Mouse (Mus musculus) forebrain, embryonic 14.5 days (tissue): Measurements from ENCODE around the gene Mrpl1. TPM values are rescaled to one million over a fixed set of nuclear protein-coding genes. Genes with fewer than 3 reads are reported as not detected.

Experiments
- ATAC-seq: fragments of 200-750 bp; cut with Nextera tagmentation; 2 replicates; pipeline ENCODE4 v1.8.0; 2017; ENCODE audit warnings: mild to moderate bottlenecking, moderate library complexity
- DNase-seq: peaks from one replicate; pipeline ENCODE4 v3.0.0-alpha.2; 2015; ENCODE audit warnings: low spot score
- H3K27ac ChIP-seq: fragments of 300-500 bp; sonication (generic); 2 replicates; pipeline ENCODE4 v1.5.1; 2014; ENCODE audit warnings: low read depth, mild to moderate bottlenecking, control low read depth, low read length, moderate library complexity
- H3K27me3 ChIP-seq: fragments of 300-500 bp; sonication (generic); replicated peaks from 2 replicates; pipeline ENCODE4 v1.6.1; 2014; ENCODE audit warnings: low read length, control low read depth, mixed read lengths; ENCODE audit not compliant: control insufficient read depth, insufficient read depth
- H3K36me3 ChIP-seq: fragments of 300-500 bp; sonication (generic); 2 replicates; pipeline ENCODE4 v1.6.1; 2014; ENCODE audit warnings: low read length, control low read depth; ENCODE audit not compliant: control insufficient read depth, insufficient read depth
- H3K4me1 ChIP-seq: fragments of 300-500 bp; sonication (generic); 2 replicates; pipeline ENCODE4 v1.6.1; 2014; ENCODE audit warnings: antibody characterized with exemption, low read length, control low read depth; ENCODE audit not compliant: control insufficient read depth, insufficient read depth
- H3K4me2 ChIP-seq: fragments of 300-500 bp; sonication (generic); 2 replicates; pipeline ENCODE4 v1.6.1; 2014; ENCODE audit warnings: mild to moderate bottlenecking, control low read depth, low read length
- H3K4me3 ChIP-seq: fragments of 300-500 bp; sonication (generic); 2 replicates; pipeline ENCODE4 v1.5.1; 2014; ENCODE audit warnings: low read depth, low read length, control low read depth
- H3K9ac ChIP-seq: fragments of 300-500 bp; sonication (generic); 2 replicates; pipeline ENCODE4 v1.6.1; 2014; ENCODE audit warnings: mild to moderate bottlenecking, low read length, control low read depth, moderate library complexity
- H3K9me3 ChIP-seq: fragments of 300-500 bp; sonication (generic); replicated peaks from 2 replicates; pipeline ENCODE4 v1.6.1; 2016; ENCODE audit warnings: low read length, control low read depth, mixed read lengths; ENCODE audit not compliant: control insufficient read depth
- WGBS: fragments of 180-500 bp; shearing (Covaris S2); extraction: QIAGEN DNeasy Blood & Tissue Kit; methylation state at CpG from one replicate; pipeline ENCODE4 v1.1.7; 2014; 5-methylcytosine and 5-hydroxymethylcytosine counted together
- polyA plus RNA-seq: library from polyadenylated mRNA; unstranded; fragments of >200 nt; fragmentation: Nextera tagmentation; extraction: Ambion mirVana; gene quantifications from 2 replicates; pipeline ENCODE4 v1.2.1, GENCODE M21; 2014

Mrpl1 gene
- polyA plus RNA-seq, 1 experiment from 2014 or later = 16.8 TPM

DNA sequence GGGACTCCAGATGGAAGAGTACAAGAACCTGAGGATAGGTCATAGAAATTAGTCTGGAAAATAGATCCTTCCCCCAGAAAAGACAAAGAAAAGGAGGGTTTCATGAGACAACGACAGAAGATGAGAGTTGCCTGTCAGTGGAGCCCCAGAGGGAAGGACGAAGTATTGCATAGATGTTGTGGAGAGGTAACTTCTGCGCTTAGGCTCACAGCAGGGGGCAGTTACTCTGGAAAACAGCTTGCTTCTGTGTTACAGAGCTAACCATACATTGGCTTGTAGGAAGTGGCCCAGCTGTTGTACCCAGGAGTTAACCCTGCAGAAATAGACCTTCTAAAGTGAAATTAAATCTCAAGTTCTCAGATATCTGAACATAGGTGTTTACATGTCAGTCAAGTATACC is 45.9 kb downstream of the Mrpl1 start:
- no peak for DNase-seq
- no peaks in the 10 kb centered on the region for H3K9me3 ChIP-seq
- no peaks in the 10 kb centered on the region for H3K27me3 ChIP-seq
- ATAC-seq = no peak
- 86% methylated on average over 3 of the region's 3 CpGs for WGBS
- no peak overlapping the region for H3K27ac ChIP-seq
- no peak overlapping the region for H3K9ac ChIP-seq
- H3K4me2 ChIP-seq = no peak overlapping the region
- no peak overlapping the region for H3K4me3 ChIP-seq
- 0 out of 2 replicates have a peak, but pooled peaks cover 4% of the 10 kb centered on the region for H3K36me3 ChIP-seq
- H3K4me1 ChIP-seq = no peaks in the 10 kb centered on the region

DNA sequence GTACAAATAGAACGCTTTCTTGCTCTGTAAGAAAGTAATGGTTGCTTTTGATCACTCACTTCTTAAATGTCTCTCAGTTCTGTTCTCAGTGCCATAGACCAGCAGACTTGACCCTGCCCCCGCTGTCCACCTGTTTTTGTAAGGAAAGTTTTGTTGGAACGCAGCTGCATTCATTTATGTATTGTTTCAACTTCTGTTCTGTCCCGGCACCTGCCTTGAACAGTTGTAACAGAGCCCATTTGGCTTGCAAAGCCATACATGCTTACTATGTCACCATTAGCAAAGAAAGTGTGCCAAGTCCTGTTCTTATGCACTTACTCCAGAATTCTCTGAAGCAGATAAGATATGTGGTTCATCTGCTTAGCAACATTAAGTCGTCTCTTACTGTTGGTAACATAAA is 48.9 kb downstream of the Mrpl1 start:
- no peaks in the 10 kb centered on the region for H3K9me3 ChIP-seq
- no peak overlapping the region for H3K27ac ChIP-seq
- WGBS = 86% methylated on average over 5 of the region's 5 CpGs
- H3K4me2 ChIP-seq = no peak overlapping the region
- ATAC-seq = no peak
- no peak overlapping the region for H3K4me3 ChIP-seq
- no peaks in the 10 kb centered on the region for H3K4me1 ChIP-seq
- H3K27me3 ChIP-seq = no peaks in the 10 kb centered on the region
- H3K9ac ChIP-seq = no peak overlapping the region
- H3K36me3 ChIP-seq = 0 out of 2 replicates have a peak, but pooled peaks cover 1% of the 10 kb centered on the region
- DNase-seq = no peak

DNA sequence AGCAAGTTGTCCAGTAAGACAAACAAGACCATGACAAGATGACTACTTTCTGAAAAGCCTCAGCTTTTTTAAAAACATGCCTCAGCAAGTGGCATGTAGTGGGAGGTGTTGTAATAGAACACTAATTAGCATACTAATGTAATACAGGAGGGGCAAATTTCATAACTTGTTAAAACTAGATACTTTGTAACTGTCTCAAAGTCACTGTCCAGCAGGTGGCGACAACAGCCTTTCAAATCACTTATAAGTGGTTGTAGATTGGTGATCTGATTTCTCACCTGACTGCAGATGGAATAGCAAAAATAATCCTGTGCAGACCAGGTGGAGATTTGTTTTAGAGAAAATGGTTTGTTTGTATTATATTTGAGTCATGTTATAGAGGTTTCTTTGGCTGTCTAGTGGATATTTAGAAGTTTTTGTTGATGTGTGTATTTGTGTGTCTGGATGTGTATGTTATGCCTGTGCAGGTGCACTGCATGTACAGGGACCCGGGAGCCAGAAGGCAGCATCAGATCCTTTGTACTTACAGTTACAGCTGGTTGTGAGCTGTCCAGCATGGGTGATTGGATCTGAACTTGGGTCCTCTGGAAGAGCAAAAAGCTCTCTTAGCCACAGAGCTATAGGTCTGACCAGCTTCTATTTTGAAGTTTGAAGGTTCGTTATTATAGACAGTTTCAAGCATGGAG is 57.9 kb downstream of the Mrpl1 start:
- H3K9ac ChIP-seq = no peak overlapping the region
- no peak overlapping the region for H3K4me2 ChIP-seq
- no peak overlapping the region for H3K27ac ChIP-seq
- H3K27me3 ChIP-seq = no peaks in the 10 kb centered on the region
- ATAC-seq (peak; percentile 60), DNase-seq (peak; percentile 87)
- no peaks in the 10 kb centered on the region for H3K9me3 ChIP-seq
- WGBS = 64% methylated on average over 3 of the region's 3 CpGs
- H3K36me3 ChIP-seq = peaks cover 5% of the 10 kb centered on the region; the same call in 1 of the 2 replicates
- no peaks in the 10 kb centered on the region for H3K4me1 ChIP-seq
- no peak overlapping the region for H3K4me3 ChIP-seq

DNA sequence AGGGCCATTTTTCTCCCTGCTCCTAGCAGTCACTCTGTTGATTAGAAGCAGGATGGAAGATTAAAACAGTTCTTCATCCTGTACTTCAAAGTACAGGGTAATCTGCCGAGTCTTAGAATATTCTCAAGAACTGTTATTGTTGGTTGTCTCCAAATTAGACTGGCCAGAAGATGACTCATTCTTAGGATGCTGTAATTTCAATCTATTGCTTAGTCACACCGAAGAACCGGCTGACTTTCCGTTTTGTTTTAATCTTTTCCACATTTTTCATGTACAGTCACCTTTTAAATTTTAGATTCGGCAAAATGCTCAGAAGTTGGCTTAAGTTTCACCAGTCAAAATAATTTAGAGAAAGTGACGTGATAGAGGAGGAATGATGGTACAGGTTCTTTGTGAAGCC is 61.8 kb downstream of the Mrpl1 start:
- Histone ChIP-seq H3K4me1 (no peaks in the 10 kb centered on the region), H3K9ac (no peak overlapping the region), H3K27me3 (no peaks in the 10 kb centered on the region), H3K9me3 (no peaks in the 10 kb centered on the region), H3K4me2 (no peak overlapping the region), H3K36me3 (no peaks in the 10 kb centered on the region; the same call in 1 of the 2 replicates), H3K4me3 (no peak overlapping the region), H3K27ac (no peak overlapping the region)
- no peak for ATAC-seq
- 95% methylated on average over 6 of the region's 6 CpGs for WGBS
- DNase-seq = no peak

DNA sequence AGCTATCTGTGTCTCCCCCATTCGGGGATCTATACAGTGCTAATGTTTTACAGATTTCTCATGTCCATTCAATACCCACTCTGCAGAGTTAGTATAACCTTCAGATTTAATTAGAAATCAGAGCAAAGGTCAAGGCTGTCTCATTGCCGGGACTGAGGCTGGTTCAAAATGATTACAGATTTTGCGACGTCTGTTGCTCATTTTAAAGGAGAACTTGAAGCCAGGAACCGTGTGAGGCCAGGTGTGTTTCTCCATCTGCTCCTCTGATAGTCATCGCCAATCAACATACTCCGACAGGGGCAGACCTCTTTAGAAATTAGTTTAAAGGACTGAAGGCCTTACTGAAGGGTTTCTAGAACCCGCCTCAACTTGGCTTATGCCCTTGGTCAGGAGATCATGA is 96.5 kb downstream of the Mrpl1 start:
- no peaks in the 10 kb centered on the region for H3K36me3 ChIP-seq
- no peak overlapping the region for H3K4me3 ChIP-seq
- no peak overlapping the region for H3K9ac ChIP-seq
- no peaks in the 10 kb centered on the region for H3K27me3 ChIP-seq
- no peak overlapping the region for H3K27ac ChIP-seq
- H3K4me1 ChIP-seq = peaks cover 3% of the 10 kb centered on the region; the same call in 1 of the 2 replicates
- DNase-seq (no peak), ATAC-seq (no peak)
- H3K9me3 ChIP-seq = no peaks in the 10 kb centered on the region
- 79% methylated on average over 8 of the region's 8 CpGs for WGBS
- no peak overlapping the region for H3K4me2 ChIP-seq

DNA sequence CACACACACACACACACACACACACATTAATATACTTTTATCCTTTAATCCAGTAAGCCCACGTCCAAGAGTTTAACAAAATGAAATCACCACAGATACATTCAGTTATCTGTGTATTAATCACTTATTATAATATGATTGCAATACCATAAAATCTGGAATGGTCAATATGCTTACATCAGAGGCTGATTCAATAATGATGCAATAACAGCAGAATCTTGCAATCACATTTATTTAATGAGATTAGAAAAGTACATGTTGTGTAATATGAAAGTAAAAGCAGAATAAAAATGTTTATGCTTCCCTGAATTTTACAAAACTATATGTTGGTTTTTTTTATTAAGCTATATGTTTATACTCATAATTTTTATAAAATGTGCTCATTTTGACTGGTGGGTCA is 97.0 kb downstream of the Mrpl1 start:
- 85% methylated on average over 1 of the region's 1 CpGs for WGBS
- no peak for DNase-seq

DNA sequence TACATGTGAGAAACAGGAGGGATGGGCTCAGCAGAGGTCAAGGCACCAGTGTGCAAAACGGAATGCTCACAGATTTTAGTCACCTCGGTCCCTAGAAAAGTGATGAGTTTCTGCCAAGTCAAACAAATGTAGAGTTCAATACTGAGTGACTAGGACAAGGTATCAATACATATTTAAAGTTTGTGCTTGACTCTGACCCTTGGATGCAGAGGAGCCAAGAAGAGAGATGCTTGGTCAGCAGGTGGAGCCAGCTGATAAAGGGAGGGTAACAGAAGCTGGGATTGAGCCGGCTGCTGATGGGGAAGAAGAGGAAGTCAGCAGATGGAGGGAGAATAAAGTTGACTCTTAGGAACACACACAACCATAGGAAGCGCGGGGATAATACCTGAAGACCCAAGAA is 97.5 kb downstream of the Mrpl1 start:
- no peak overlapping the region for H3K4me2 ChIP-seq
- no peaks in the 10 kb centered on the region for H3K9me3 ChIP-seq
- H3K27me3 ChIP-seq = no peaks in the 10 kb centered on the region
- H3K4me1 ChIP-seq = peaks cover 3% of the 10 kb centered on the region; the same call in 1 of the 2 replicates
- no peak overlapping the region for H3K27ac ChIP-seq
- no peak for DNase-seq
- no peaks in the 10 kb centered on the region for H3K36me3 ChIP-seq
- no peak overlapping the region for H3K9ac ChIP-seq
- ATAC-seq = no peak
- H3K4me3 ChIP-seq = no peak overlapping the region
- WGBS = 74% methylated on average over 5 of the region's 5 CpGs

More for the DNA sequence above, 97.0 kb downstream of the Mrpl1 start:
- no peak overlapping the region for H3K27ac ChIP-seq
- H3K9ac ChIP-seq = no peak overlapping the region
- no peak overlapping the region for H3K4me3 ChIP-seq
- H3K4me1 ChIP-seq = peaks cover 3% of the 10 kb centered on the region; the same call in 1 of the 2 replicates
- H3K27me3 ChIP-seq = no peaks in the 10 kb centered on the region
- no peaks in the 10 kb centered on the region for H3K36me3 ChIP-seq
- ATAC-seq = no peak
- H3K9me3 ChIP-seq = no peaks in the 10 kb centered on the region
- H3K4me2 ChIP-seq = no peak overlapping the region

DNA sequence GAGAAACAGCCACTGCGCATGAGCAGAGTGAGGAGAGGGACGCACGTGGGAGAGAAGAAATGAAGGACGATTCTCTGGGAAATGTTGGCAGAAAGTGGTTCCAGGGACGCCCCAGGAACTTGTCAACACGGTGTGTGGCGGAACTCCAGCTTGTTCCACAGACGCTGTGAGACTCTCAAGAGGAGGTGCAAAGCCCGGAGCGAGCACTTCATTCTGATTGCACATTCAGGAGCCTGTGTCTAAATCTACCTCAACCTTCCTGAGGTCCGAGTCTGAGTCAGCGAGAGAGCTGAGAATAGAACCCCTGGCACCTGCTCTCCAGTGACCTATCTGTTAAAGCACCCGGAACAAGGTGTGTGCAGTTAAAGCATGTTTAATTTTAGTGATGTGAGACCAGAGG is 98.8 kb downstream of the Mrpl1 start:
- Histone ChIP-seq H3K4me2 (no peak overlapping the region), H3K27me3 (no peaks in the 10 kb centered on the region), H3K4me3 (no peak overlapping the region), H3K27ac (no peak overlapping the region), H3K4me1 (peaks cover 3% of the 10 kb centered on the region; the same call in 1 of the 2 replicates), H3K9me3 (no peaks in the 10 kb centered on the region), H3K36me3 (no peaks in the 10 kb centered on the region), H3K9ac (no peak overlapping the region)
- DNase-seq (peak; percentile 8), ATAC-seq (no peak)
- 83% methylated on average over 13 of the region's 13 CpGs for WGBS

DNA sequence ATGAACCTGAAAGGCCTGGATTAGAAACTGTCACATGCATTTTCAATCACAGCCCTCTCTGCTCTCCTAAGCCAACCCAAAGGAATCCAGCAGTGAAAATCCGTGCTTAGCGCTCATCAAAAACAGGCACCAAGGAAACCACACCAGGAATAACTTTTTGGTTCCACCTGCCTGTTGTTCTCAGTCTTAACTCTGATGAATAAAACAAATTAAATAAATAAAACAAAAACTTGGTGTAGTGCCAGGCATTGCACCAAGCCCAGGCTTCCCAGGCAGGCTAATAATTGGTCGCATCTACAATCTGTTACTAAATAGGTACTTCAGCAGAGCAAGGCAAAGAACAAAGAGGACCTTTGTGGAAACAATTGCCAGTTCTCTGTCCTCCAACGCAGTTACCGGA is 99.4 kb downstream of the Mrpl1 start:
- WGBS = 24% methylated on average over 5 of the region's 5 CpGs
- H3K36me3 ChIP-seq = no peaks in the 10 kb centered on the region

More for the DNA sequence above, 99.4 kb downstream of the Mrpl1 start:
- DNase-seq = peak; percentile 42
- peak; percentile 57; the same call in 1 of the 2 replicates for ATAC-seq
- H3K27me3 ChIP-seq = no peaks in the 10 kb centered on the region
- H3K9me3 ChIP-seq = no peaks in the 10 kb centered on the region
- H3K4me2 ChIP-seq = no peak overlapping the region
- peaks cover 3% of the 10 kb centered on the region; the same call in 1 of the 2 replicates for H3K4me1 ChIP-seq
- no peak overlapping the region for H3K27ac ChIP-seq
- no peak overlapping the region for H3K9ac ChIP-seq
- no peak overlapping the region for H3K4me3 ChIP-seq
